Mouse (Mus musculus) kidney, embryonic 15.5 days (tissue): Measurements from ENCODE around the gene Isoc2b. TPM values are rescaled to one million over a fixed set of nuclear protein-coding genes. Genes with fewer than 3 reads are reported as not detected.
A peak's percentile ranks its signal among the peaks of the same experiment; 100 is the strongest.

Source experiments
- ATAC-seq: fragments of 200-750 bp; cut with Nextera tagmentation; replicated peaks from 2 replicates; pipeline ENCODE4 v1.8.0; 2017; ENCODE audit warnings: moderate TSS enrichment; ENCODE audit not compliant: low FRiP score
- H3K27ac ChIP-seq: fragments of 300-500 bp; sonication (generic); 2 replicates; pipeline ENCODE4 v1.5.1; 2015; ENCODE audit warnings: mild to moderate bottlenecking, inconsistent platforms
- H3K27me3 ChIP-seq: fragments of 300-500 bp; sonication (generic); 2 replicates; pipeline ENCODE4 v1.6.1; 2015; ENCODE audit warnings: inconsistent platforms
- H3K36me3 ChIP-seq: fragments of 300-500 bp; sonication (generic); 2 replicates; pipeline ENCODE4 v1.6.1; 2015; ENCODE audit warnings: inconsistent platforms
- H3K4me1 ChIP-seq: fragments of 300-500 bp; sonication (generic); 2 replicates; pipeline ENCODE4 v1.6.1; 2015; ENCODE audit warnings: inconsistent platforms
- H3K4me2 ChIP-seq: fragments of 300-500 bp; sonication (generic); 2 replicates; pipeline ENCODE4 v1.6.1; 2015; ENCODE audit warnings: moderate library complexity, mild to moderate bottlenecking, inconsistent platforms
- H3K4me3 ChIP-seq: fragments of 300-500 bp; sonication (generic); replicated peaks from 2 replicates; pipeline ENCODE4 v1.5.1; 2015; ENCODE audit warnings: mild to moderate bottlenecking, inconsistent platforms
- H3K9ac ChIP-seq: fragments of 300-500 bp; sonication (generic); 2 replicates; pipeline ENCODE4 v1.6.1; 2015; ENCODE audit warnings: mild to moderate bottlenecking, inconsistent platforms
- H3K9me3 ChIP-seq: fragments of 300-500 bp; sonication (generic); replicated peaks from 2 replicates; pipeline ENCODE4 v1.6.1; 2016; ENCODE audit warnings: inconsistent platforms
- whole genome bisulfite sequencing: fragments of 180-500 bp; shearing (Covaris S2); methylation state at CpG from one replicate; pipeline ENCODE4 v1.1.7; 2015; ENCODE audit warnings: mixed read lengths; 5-methylcytosine and 5-hydroxymethylcytosine counted together
- polyA plus RNA-seq: library from polyadenylated mRNA; unstranded; fragments of >200 nt; fragmentation: Nextera tagmentation; extraction: Ambion mirVana; gene quantifications from 2 replicates; pipeline ENCODE4 v1.2.1, GENCODE M21; 2015

Gene Isoc2b
- polyA plus RNA-seq, 1 experiment from 2014 or later, result 7.2 TPM

DNA sequence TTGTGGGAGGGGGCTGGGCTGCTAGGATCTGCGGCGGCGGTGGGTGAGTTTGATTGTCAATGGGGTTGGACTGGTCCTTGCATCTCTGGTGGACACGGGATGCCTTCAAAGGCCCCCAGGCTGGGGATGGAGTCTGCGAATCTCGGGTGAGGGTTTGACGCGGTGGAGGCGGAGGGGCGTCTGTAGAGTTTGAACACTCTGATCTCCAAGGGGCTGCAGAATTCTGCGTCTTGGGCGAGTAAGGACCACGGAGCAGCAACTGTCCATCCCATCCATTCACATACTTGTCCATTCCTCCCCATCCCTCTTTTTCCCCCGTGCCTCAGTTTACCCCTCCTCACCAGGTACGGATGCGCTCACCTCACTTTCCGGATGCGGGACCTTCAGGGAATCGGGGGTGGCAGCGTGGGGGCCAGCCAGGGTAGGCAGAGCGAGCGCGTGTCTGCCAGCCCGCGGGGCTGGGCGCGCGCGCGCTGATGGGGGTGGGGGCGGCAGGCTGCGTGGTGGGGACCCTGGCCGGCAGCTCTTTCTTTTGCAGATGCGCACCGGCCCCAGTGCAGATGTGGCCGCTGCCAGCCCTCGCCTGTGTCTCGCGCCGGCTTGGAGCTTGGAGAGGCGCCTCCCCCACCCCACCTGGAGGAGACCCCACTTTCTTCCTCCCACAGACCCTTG is 25.7 kb downstream of the Isoc2b start, which contains the start of gene Shisa7:
Gene Shisa7 (minus strand): TSS at position 452 of the 672 bp plus-strand sequence.
- H3K9ac ChIP-seq, result peak within 1 kb of the TSS; percentile 29
- H3K27ac ChIP-seq, result no peak within 1 kb of the TSS
- H3K4me1 ChIP-seq, result peaks cover 30% of the 10 kb centered on the region
- ATAC-seq, result peak; percentile 61
- no peaks in the 10 kb centered on the region for H3K9me3 ChIP-seq
- H3K27me3 ChIP-seq, result peaks cover 77% of the 10 kb centered on the region
- H3K4me3 ChIP-seq, result peak within 1 kb of the TSS; percentile 50
- WGBS, result 1% methylated on average over 41 of the region's 41 CpGs
- H3K36me3 ChIP-seq, result no peaks in the 10 kb centered on the region
- peak within 1 kb of the TSS; percentile 95 for H3K4me2 ChIP-seq

- peak; percentile 27; the same call in 1 of the 2 replicates for ATAC-seq
- Histone ChIP-seq H3K27ac (no peak overlapping the region), H3K27me3 (peaks cover 74% of the 10 kb centered on the region), H3K4me1 (peaks cover 30% of the 10 kb centered on the region), H3K4me2 (peak overlapping the region; percentile 95), H3K36me3 (no peaks in the 10 kb centered on the region), H3K9ac (0 out of 2 replicates have a peak overlapping the region, but pooled peaks have one; percentile 29), H3K4me3 (peak overlapping the region; percentile 50), H3K9me3 (no peaks in the 10 kb centered on the region)
- WGBS, result under 1% methylated on average over 34 of the region's 34 CpGs
Observed at GRCm38 (mm10) chr7:4843604-4844244, 26.3 kb downstream of the Isoc2b start.

DNA sequence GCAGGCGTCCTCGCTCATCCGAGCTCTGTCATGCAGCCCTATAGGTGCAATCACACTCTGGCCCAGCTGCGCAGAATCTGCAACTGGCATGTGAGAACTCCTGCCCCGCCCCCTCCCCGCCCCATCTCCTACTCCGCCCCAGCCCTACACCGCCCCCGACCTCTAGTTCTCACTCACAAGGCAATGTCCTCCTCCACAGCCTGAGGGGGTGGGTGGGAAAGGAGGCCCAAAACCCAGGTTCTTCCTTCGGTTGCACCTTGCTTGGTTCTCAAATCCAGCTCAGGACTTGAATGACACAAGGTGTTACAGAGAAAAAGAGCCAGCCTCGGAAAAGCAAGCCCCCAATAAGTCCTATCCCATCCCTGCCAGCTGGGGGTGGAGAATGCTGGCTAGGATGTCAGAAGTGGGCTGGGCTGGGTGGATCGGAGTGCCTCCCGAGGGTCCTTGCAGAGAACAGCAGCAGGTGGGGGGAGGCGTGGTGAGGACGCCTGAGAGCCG is 27.4 kb downstream of the Isoc2b start:
- peak; percentile 68 for ATAC-seq
- Histone ChIP-seq H3K27me3 (peaks cover 77% of the 10 kb centered on the region), H3K9me3 (no peaks in the 10 kb centered on the region), H3K9ac (0 out of 2 replicates have a peak overlapping the region, but pooled peaks have one; percentile 26), H3K36me3 (no peaks in the 10 kb centered on the region), H3K4me3 (peak overlapping the region; percentile 50), H3K4me1 (peaks cover 33% of the 10 kb centered on the region), H3K27ac (no peak overlapping the region), H3K4me2 (peak overlapping the region; percentile 95)
- WGBS, result 1% methylated on average over 16 of the region's 16 CpGs

DNA sequence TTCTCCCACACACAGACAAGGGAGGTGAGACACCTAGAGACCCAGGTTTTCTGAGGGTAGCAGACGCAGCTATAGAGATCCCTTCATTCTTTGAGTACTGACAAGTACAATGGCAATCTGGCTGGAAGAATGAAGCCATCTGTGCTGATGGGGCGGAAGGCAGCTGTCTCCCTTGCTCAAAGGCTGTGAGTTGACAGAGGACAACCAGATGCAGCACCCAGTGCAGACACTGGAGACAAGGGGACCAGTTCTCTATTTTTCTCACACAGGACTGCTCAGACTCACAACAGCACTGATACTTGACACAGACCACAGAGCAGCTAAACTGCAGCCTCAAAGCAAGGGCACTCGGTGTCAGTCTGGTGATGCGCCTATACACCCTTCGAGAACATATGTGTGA is 28.0 kb downstream of the Isoc2b start:
- no peak for ATAC-seq
- 0 out of 2 replicates have a peak overlapping the region, but pooled peaks have one; percentile 50 for H3K4me3 ChIP-seq
- H3K9me3 ChIP-seq, result no peaks in the 10 kb centered on the region
- H3K4me2 ChIP-seq, result no peak overlapping the region
- H3K27ac ChIP-seq, result no peak overlapping the region
- H3K36me3 ChIP-seq, result no peaks in the 10 kb centered on the region
- H3K9ac ChIP-seq, result no peak overlapping the region
- peaks cover 35% of the 10 kb centered on the region for H3K4me1 ChIP-seq
- 59% methylated on average over 5 of the region's 5 CpGs for WGBS
- H3K27me3 ChIP-seq, result peaks cover 81% of the 10 kb centered on the region

- H3K4me1 ChIP-seq, result peaks cover 22% of the 10 kb centered on the region
- H3K4me3 ChIP-seq, result no peak overlapping the region
- no peak overlapping the region for H3K4me2 ChIP-seq
- H3K27ac ChIP-seq, result no peak overlapping the region
- no peak for ATAC-seq
- no peak overlapping the region for H3K9ac ChIP-seq
- peaks cover 81% of the 10 kb centered on the region for H3K27me3 ChIP-seq
- 4% methylated on average over 1 of the region's 1 CpGs for WGBS
- H3K9me3 ChIP-seq, result no peaks in the 10 kb centered on the region
- H3K36me3 ChIP-seq, result no peaks in the 10 kb centered on the region
Observed at GRCm38 (mm10) chr7:4837639-4838038, 32.4 kb downstream of the Isoc2b start.

DNA sequence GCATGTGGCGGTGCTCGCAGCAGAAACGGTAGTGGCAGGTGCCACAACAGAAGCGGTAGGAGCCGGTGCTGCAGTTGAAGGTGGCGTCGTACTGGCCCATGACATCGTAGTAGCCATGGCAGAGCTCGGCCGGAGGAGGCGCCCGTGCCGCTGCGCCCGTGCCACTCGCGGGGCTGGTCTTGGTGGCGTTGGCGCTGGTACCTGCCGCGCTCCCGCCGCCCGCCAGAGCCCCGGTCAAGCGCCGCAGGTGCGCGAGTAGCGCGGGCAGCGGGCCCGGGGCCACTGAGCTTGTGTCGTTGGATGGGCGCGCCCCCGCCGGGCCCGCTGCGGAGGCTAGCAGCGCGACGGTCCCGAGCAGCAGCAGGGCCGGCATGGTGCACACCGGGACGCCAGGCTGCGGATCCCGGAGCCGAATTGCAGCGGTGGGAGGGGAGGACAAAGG is 33.7 kb downstream of the Isoc2b start:
- under 1% methylated on average over 51 of the region's 51 CpGs for WGBS
- Histone ChIP-seq H3K4me3 (peak overlapping the region; percentile 53), H3K4me2 (peak overlapping the region; percentile 87), H3K9me3 (no peaks in the 10 kb centered on the region), H3K27me3 (peaks cover 75% of the 10 kb centered on the region), H3K27ac (peak overlapping the region; percentile 71), H3K4me1 (peaks cover 16% of the 10 kb centered on the region), H3K9ac (peak overlapping the region; percentile 61), H3K36me3 (no peaks in the 10 kb centered on the region)
- ATAC-seq, result peak; percentile 90

DNA sequence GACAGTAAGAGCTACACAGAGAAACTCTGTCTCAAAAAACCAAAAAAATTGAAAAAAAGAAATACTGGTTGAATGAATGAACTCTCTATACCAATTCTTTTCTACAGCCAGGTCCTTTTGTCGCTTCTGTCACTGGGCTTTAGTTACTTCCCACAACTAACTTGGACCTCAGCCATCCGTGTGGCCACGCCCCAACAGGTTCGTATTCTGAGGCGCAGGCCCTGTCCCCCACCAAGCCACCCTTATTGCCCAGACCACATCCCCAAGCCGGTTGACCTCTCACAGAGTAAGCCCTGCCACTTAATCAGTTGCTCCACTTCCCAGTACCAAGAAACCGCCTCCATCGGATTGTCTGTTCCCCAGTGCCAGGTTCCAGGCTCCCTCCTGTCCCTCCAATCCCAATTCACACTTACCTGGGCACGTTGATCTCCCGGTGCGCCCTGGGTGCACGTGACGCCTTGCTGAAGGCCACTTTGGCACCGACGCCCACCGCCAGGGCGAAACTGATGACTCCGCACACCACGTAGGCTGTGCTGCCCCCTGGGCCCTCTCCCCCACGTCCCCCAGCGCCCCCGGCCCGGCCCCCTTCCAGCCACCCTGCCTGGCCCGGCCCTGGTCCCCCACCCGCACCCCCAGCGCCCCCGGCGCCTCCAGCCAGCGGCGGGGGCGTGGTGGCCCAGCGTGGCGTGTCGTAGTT is 34.3 kb downstream of the Isoc2b start:
- no peak; the same call in none of the 2 replicates for ATAC-seq
- H3K27ac ChIP-seq, result peak overlapping the region; percentile 71; the same call in 1 of the 2 replicates
- peak overlapping the region; percentile 53 for H3K4me3 ChIP-seq
- H3K9ac ChIP-seq, result peak overlapping the region; percentile 61
- peaks cover 16% of the 10 kb centered on the region for H3K4me1 ChIP-seq
- H3K4me2 ChIP-seq, result peak overlapping the region; percentile 87
- 4% methylated on average over 33 of the region's 34 CpGs for WGBS
- no peaks in the 10 kb centered on the region for H3K36me3 ChIP-seq
- no peaks in the 10 kb centered on the region for H3K9me3 ChIP-seq
- peaks cover 76% of the 10 kb centered on the region for H3K27me3 ChIP-seq

- peaks cover 39% of the 10 kb centered on the region for H3K27me3 ChIP-seq
- 6% methylated on average over 12 of the region's 12 CpGs for WGBS
Observed at GRCm38 (mm10) chr7:4830476-4830875, 39.6 kb downstream of the Isoc2b start.

DNA sequence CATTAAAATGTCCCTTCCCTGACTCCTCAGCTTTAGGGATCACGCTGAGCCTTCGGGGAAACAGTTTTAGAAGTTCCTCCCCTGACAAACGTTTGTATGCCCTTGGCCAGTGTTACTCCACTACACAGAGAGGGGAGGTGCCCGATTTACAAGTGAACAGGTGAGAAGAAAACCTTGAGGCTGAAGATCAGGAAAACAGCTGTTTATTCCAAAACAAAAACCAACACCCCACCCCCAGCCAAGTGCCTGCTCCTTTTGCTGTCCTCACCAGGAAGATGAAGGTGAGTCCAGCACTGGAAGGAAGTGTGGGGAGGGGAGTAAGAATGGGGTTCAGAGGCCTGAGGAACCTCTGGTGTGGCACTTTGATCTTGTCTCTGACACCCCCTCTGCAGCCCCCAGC is 44.7 kb downstream of the Isoc2b start:
- no peak overlapping the region for H3K4me3 ChIP-seq
- H3K9me3 ChIP-seq, result no peaks in the 10 kb centered on the region
- peaks cover 2% of the 10 kb centered on the region; the same call in 1 of the 2 replicates for H3K27me3 ChIP-seq
- H3K36me3 ChIP-seq, result no peaks in the 10 kb centered on the region
- no peak overlapping the region for H3K9ac ChIP-seq
- no peak overlapping the region for H3K4me2 ChIP-seq
- no peak for ATAC-seq
- 43% methylated on average over 4 of the region's 4 CpGs for WGBS
- no peak overlapping the region for H3K27ac ChIP-seq
- H3K4me1 ChIP-seq, result peaks cover 16% of the 10 kb centered on the region; the same call in 1 of the 2 replicates

More at GRCm38 (mm10) chr7:4830476-4830875, 39.6 kb downstream of the Isoc2b start:
- ATAC-seq, result no peak
- Histone ChIP-seq H3K9me3 (no peaks in the 10 kb centered on the region), H3K4me1 (peaks cover 3% of the 10 kb centered on the region; the same call in 1 of the 2 replicates), H3K4me2 (no peak overlapping the region), H3K4me3 (no peak overlapping the region), H3K27ac (no peak overlapping the region), H3K36me3 (no peaks in the 10 kb centered on the region), H3K9ac (no peak overlapping the region)

DNA sequence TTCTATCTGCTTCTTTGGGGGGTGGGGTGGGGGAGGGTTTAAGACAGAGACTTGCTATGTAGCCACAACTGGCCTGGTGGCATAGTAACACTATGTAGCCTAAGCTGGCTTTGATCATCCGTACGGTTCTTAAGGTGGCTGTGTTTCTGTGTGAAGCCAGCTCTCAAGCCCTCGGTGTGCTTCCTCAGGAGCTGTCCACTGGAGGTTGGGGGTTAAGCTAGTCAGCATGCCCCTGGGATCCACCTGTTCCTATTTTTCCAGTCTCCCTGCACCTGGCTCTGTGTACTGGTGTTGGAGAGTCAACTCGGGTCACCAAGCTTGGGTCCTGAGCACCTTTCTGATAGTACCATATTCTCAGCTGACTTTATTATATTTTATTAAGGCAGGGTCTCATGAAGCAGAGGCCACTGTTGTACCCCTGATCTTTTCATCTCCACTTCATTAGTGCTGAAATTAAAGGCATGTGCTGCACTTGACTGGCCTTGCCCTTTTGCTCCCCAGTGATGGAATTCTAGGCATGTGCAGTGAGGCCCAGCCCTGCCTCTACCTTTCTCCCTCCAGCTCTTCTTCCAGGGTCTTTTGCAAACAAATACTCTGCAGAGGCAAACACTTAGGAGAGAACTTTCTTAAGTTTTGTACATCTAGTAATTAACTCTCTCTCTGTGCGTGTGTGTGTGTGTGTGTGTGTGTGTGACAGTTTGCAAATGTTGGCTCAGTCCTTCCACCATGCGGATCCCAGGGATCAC is 47.7 kb downstream of the Isoc2b start:
- Histone ChIP-seq H3K27ac (peak overlapping the region; percentile 73), H3K9ac (no peak overlapping the region), H3K36me3 (no peaks in the 10 kb centered on the region), H3K4me3 (no peak overlapping the region), H3K4me2 (no peak overlapping the region), H3K9me3 (no peaks in the 10 kb centered on the region), H3K27me3 (no peaks in the 10 kb centered on the region), H3K4me1 (peaks cover 16% of the 10 kb centered on the region; the same call in 1 of the 2 replicates)
- peak; percentile 76 for ATAC-seq
- WGBS, result 55% methylated on average over 6 of the region's 6 CpGs

- Histone ChIP-seq H3K27me3 (no peaks in the 10 kb centered on the region), H3K27ac (peak overlapping the region; percentile 73), H3K4me3 (no peak overlapping the region), H3K4me1 (peaks cover 16% of the 10 kb centered on the region; the same call in 1 of the 2 replicates), H3K9ac (no peak overlapping the region), H3K36me3 (no peaks in the 10 kb centered on the region), H3K4me2 (no peak overlapping the region), H3K9me3 (no peaks in the 10 kb centered on the region)
- no peak for ATAC-seq
- 82% methylated on average over 4 of the region's 4 CpGs for WGBS
Observed at GRCm38 (mm10) chr7:4821690-4822089, 48.4 kb downstream of the Isoc2b start.
